Mouse (Mus musculus) G1E (cell line): ENCODE data around the gene Vps26c. TPM values are rescaled to one million over a fixed set of nuclear protein-coding genes. Genes with fewer than 3 reads are reported as not detected.
A peak's percentile ranks its signal among the peaks of the same experiment; 100 is the strongest.
"Not testable (repeated sequence)": the region's sequence is repeated elsewhere in the genome, so short reads cannot be mapped to it uniquely, and the experiment has no call there.

ENCODE experiments used
- ATAC-seq: 2 replicates; pipeline ENCODE4 v1.8.0; 2016; ENCODE audit warnings: mild to moderate bottlenecking; ENCODE audit not compliant: insufficient number of reproducible peaks, poor library complexity, low FRiP score, severe bottlenecking; ENCODE audit errors: extremely low read depth
- DNase-seq: peaks from one replicate; pipeline ENCODE4 v3.0.0; 2012; ENCODE audit warnings: low spot score
- H3K27me3 ChIP-seq: 2 replicates; pipeline ENCODE4 v1.6.1; 2012; ENCODE audit warnings: mild to moderate bottlenecking, low read length, inconsistent platforms; ENCODE audit not compliant: insufficient read depth
- H3K36me3 ChIP-seq: replicated peaks from 2 replicates; pipeline ENCODE3; 2012; ENCODE audit warnings: mild to moderate bottlenecking, inconsistent platforms
- H3K4me1 ChIP-seq: 2 replicates; pipeline ENCODE4 v1.6.1; 2012; ENCODE audit warnings: low read depth, low read length, inconsistent platforms, mixed read lengths; ENCODE audit not compliant: insufficient read depth
- H3K4me3 ChIP-seq: 2 replicates; pipeline ENCODE4 v1.5.1; 2012; ENCODE audit warnings: low read depth, mild to moderate bottlenecking, inconsistent platforms, low read length, moderate library complexity, mixed read lengths
- H3K9me3 ChIP-seq: replicated peaks from 2 replicates; pipeline ENCODE4 v1.6.1; 2012; ENCODE audit warnings: inconsistent platforms
- CTCF ChIP-seq: IDR thresholded peaks from 2 replicates; pipeline ENCODE4 v1.5.1; 2012; ENCODE audit warnings: low read depth, low read length, inconsistent platforms, mixed read lengths
- GATA1 ChIP-seq: IDR thresholded peaks from 2 replicates; pipeline ENCODE4 v1.6.1; 2012; ENCODE audit warnings: borderline replicate concordance, low read length, inconsistent platforms, mixed read lengths
- GATA2 ChIP-seq: IDR thresholded peaks from 2 replicates; pipeline ENCODE4 v1.6.1; 2012; ENCODE audit warnings: low read depth, low read length, inconsistent platforms, borderline replicate concordance
- POLR2AphosphoS5 ChIP-seq: IDR thresholded peaks from 2 replicates; pipeline ENCODE4 v1.6.1; 2012; ENCODE audit warnings: low read depth, low read length, inconsistent platforms; ENCODE audit not compliant: insufficient replicate concordance
- TAL1 ChIP-seq: conservative IDR thresholded peaks from 2 replicates; pipeline ENCODE4 v1.6.1; 2012; ENCODE audit warnings: low read depth, low read length, inconsistent platforms, mixed read lengths
- polyA plus RNA-seq: library from polyadenylated mRNA; stranded (reverse); fragments of >175 nt; gene quantifications from 2 replicates; pipeline ENCODE4 v1.2.3, GENCODE M21; 2012
- total RNA-seq, 2 experiments: library from RNA; stranded (forward) in 1 of 2; stranded (reverse) in 1 of 2; fragments of 200-1000 nt in 1 of 2; fragments of >200 nt in 1 of 2; fragmentation: Nextera tagmentation in 1 of 2; gene quantifications; 2 replicates each; pipeline ENCODE4 v1.2.3; 2014 to 2017

Gene Vps26c
- total and polyA plus RNA-seq, 3 experiments = 3.2 to 80.7 (median 37.2) TPM

GRCm38 (mm10) chr16:94473086-94473822, 53.4 kb downstream of the Vps26c start:
- TF ChIP-seq POLR2AphosphoS5 (no peak), GATA1 (no peak), CTCF (no peak), TAL1 (no peak), GATA2 (no peak)
- Histone ChIP-seq H3K36me3 (peaks cover 31% of the 10 kb centered on the region), H3K4me1 (no peaks in the 10 kb centered on the region), H3K27me3 (no peaks in the 10 kb centered on the region), H3K9me3 (no peaks in the 10 kb centered on the region), H3K4me3 (no peak overlapping the region)
- DNase-seq = no peak
- ATAC-seq = no peak

DNA sequence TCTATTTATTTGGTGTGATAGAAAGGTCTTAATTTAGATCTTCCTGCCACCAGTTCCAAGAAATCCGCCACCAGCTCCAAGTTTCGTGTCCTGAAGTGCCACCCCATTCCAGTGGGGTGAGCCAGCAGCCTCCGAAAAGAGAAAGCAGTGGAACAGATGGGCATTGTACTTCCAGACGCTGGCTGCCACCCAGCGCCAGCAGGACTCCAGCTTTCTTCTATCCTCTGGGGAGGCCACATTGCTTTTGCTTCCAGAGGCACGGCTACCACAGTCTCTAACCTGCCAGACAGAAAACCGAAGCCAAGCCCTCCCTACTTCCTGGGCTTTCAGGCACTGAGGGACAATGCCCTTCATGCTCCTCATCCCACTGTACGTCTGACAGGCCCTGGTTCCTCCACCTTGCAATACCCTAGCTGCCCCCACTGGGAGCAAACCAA, 54.1 kb downstream of the Vps26c start:
- peaks cover 39% of the 10 kb centered on the region for H3K36me3 ChIP-seq
- ATAC-seq (no peak), DNase-seq (no peak)
- H3K4me3 ChIP-seq = no peak overlapping the region
- no peaks in the 10 kb centered on the region for H3K4me1 ChIP-seq
- no peaks in the 10 kb centered on the region for H3K27me3 ChIP-seq
- TF ChIP-seq POLR2AphosphoS5 (no peak), TAL1 (no peak), CTCF (no peak), GATA1 (no peak), GATA2 (no peak)
- no peaks in the 10 kb centered on the region for H3K9me3 ChIP-seq

DNA sequence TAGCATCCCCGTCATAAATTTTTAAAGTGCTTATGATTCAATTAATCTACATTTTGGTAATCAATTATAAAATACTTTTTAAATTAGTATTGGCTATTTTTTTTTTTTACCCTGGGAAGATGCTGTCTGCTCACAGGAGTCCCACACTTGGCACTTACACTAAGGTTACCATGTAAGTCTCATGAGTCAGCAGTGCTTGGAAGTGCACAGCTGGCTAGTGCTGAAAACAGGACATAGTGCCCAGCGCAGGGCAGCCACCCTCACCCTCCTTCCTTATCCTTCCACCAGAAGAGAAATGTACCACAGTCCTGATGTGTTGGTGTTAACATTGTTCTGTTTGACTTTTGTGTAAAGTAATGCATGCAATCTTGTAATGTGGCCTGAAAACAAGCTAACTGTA, 58.2 kb downstream of the Vps26c start:
- DNase-seq (no peak), ATAC-seq (no peak)
- Histone ChIP-seq H3K27me3 (no peaks in the 10 kb centered on the region), H3K4me1 (no peaks in the 10 kb centered on the region), H3K4me3 (no peak overlapping the region), H3K9me3 (no peaks in the 10 kb centered on the region), H3K36me3 (peaks cover 72% of the 10 kb centered on the region)
- TF ChIP-seq TAL1 = no peak
- TF ChIP-seq POLR2AphosphoS5 = no peak
- no peak for TF ChIP-seq GATA1
- no peak for TF ChIP-seq CTCF
- no peak for TF ChIP-seq GATA2

DNA sequence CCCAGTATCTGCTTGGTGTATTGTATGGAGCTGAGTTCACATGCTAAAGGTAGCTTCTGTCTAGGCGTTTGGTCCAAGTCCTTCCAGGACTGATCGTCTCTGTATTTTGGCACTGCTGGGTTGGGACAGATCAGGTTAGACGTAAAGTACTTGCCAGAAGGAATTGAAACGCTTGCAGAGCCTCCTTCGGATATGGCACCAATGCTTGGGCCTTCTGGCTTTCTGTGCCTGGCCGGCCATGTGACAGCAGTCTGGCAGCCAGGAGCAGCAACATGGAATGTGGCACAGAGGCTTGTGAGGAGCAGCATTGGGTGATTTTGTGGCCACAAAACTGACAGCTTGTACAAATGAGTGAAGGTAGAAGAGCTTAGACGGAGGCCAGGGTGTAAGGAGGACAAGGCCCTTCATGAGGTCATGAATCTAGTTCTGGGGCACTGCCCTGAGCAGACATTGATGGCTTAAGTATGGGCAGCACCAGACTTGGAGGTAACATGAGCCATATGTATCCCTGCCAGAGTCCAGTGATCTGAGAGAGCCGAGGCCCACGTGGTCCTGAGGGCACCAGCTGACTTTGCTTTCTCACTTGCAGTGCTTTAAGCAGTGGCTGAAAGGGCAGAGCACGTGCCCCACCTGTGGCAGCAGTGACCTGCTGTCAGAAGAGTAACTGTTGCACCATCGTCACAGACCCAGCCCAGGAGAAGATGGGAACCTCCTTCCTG, 59.1 kb downstream of the Vps26c start:
- H3K36me3 ChIP-seq = peaks cover 79% of the 10 kb centered on the region
- DNase-seq (no peak), ATAC-seq (no peak)
- no peaks in the 10 kb centered on the region for H3K4me1 ChIP-seq
- peak overlapping the region; percentile 5; the same call in 1 of the 2 replicates for H3K4me3 ChIP-seq
- no peaks in the 10 kb centered on the region for H3K9me3 ChIP-seq
- no peaks in the 10 kb centered on the region for H3K27me3 ChIP-seq
- TF ChIP-seq TAL1 (no peak), POLR2AphosphoS5 (no peak), GATA2 (no peak), CTCF (no peak), GATA1 (no peak)

- DNase-seq, ATAC-seq, H3K27me3 ChIP-seq, H3K4me3 ChIP-seq, H3K4me1 ChIP-seq, H3K9me3 ChIP-seq: not testable (repeated sequence)
- peaks cover 86% of the 10 kb centered on the region for H3K36me3 ChIP-seq
Observed at GRCm38 (mm10) chr16:94466317-94466716, 60.3 kb downstream of the Vps26c start.

DNA sequence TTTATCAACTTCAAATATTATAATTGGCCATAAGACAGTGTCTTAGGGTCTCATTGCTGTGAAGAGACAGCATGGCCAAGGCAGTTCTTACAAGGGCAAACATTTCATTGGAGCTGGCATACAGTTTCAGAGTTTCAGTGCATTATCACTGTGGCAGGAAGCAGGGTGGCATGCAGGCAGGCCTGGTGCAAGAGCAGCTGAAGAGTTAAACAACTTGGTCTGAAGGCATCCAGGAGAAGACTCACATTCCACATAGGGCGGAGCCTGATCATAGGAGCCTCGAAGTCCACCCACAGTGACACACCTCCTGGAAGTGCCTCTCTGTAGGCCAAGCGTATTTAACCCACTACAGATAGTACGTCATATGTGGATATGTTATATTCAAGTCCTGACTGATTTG, 60.7 kb downstream of the Vps26c start:
- ATAC-seq (no peak), DNase-seq (no peak)
- Histone ChIP-seq H3K4me1 (no peaks in the 10 kb centered on the region), H3K4me3 (no peak overlapping the region), H3K36me3 (peaks cover 88% of the 10 kb centered on the region), H3K9me3 (no peaks in the 10 kb centered on the region), H3K27me3 (no peaks in the 10 kb centered on the region)
- TF ChIP-seq GATA2 (no peak), GATA1 (no peak), CTCF (no peak), POLR2AphosphoS5 (no peak), TAL1 (no peak)
